Comparison of ENCODE assay signal across 9 mouse cellular contexts in genomic region chr3:154547549-154548426, GRCm38 (mm10). TPM values are rescaled to one million over a fixed set of nuclear protein-coding genes. Genes with fewer than 3 reads are reported as not detected.
DNase-seq lines count a peak whose midpoint lies in the region; ATAC-seq lines count a peak whose summit lies in the region.
"Had no signal": no experiment of that assay in that cellular context is flagged by ENCODE, and none has a peak within 500 bp of the region (broad histone marks: within the 10 kb centered on the region; RNA-seq: fewer than 3 reads in every experiment).

No protein-coding gene starts in this region.

- H3K27ac ChIP-seq in heart, embryonic 14.5 days (replicated peaks in 1 of 2; ENCODE audit: control insufficient read depth in 1 of 2, insufficient read depth in 1 of 2, low read depth in 2 of 2, low read length in 2 of 2), result no peak overlapping the region
- no peak overlapping the region for H3K27ac ChIP-seq in forebrain, embryonic 14.5 days (ENCODE audit: low read depth, low read length)
- no peak overlapping the region for H3K27ac ChIP-seq in midbrain, embryonic 11.5 days (ENCODE audit: low read depth, low read length)

- H3K4me2 ChIP-seq in heart, embryonic 14.5 days (ENCODE audit: low read length), result peak overlapping the region; percentile 57
- H3K4me2 ChIP-seq in forebrain, embryonic 14.5 days (ENCODE audit: low read length), result peak overlapping the region; percentile 39
- peak overlapping the region; percentile 16; the same call in 1 of the 2 replicates for H3K4me2 ChIP-seq in midbrain, embryonic 11.5 days

- ATAC-seq in heart, embryonic 14.5 days (ENCODE audit: insufficient number of reproducible peaks, insufficient read depth, low FRiP score, low read depth), result no peak
- peak; percentile 56 for ATAC-seq in forebrain, embryonic 14.5 days
- ATAC-seq in midbrain, embryonic 11.5 days (ENCODE audit: low FRiP score), result peak; percentile 41

- DNase-seq in heart, postnatal 4 days, result no peak
- DNase-seq in Muller cell, postnatal 12 days (ENCODE audit: inconsistent ontology term), result peak; percentile 37
- peak; percentile 71 for DNase-seq in forebrain, embryonic 14.5 days (ENCODE audit: low spot score)
- DNase-seq in midbrain, embryonic 11.5 days (ENCODE audit: low spot score, missing footprints), result peak; percentile 88
- no peak for DNase-seq in cerebellum, postnatal 4 days (ENCODE audit: low spot score in 2 of 2)
- DNase-seq in layer of hippocampus, postnatal 25 days (ENCODE audit: extremely low spot score in 1 of 2, low spot score in 1 of 2), result no peak
- DNase-seq in urinary bladder, adult 2 months (ENCODE audit: low spot score), result no peak
- DNase-seq: kidney, postnatal 25 days had no signal

- H3K9me3 ChIP-seq in heart, embryonic 14.5 days (ENCODE audit: control insufficient read depth, low read length), result no peaks in the 10 kb centered on the region
- H3K9me3 ChIP-seq in forebrain, embryonic 14.5 days (replicated peaks; ENCODE audit: control insufficient read depth, low read length), result no peaks in the 10 kb centered on the region
- H3K9me3 ChIP-seq in midbrain, embryonic 11.5 days (ENCODE audit: control insufficient read depth, low read length), result no peaks in the 10 kb centered on the region

- peak overlapping the region in 1 of 2 experiments; percentile 26; a peak in 2 of 4 replicates for H3K4me3 ChIP-seq in heart, embryonic 14.5 days (ENCODE audit: control insufficient read depth in 1 of 2, insufficient read depth in 1 of 2, low read depth in 1 of 2, low read length in 2 of 2)
- peak overlapping the region; percentile 4; the same call in 1 of the 2 replicates for H3K4me3 ChIP-seq in forebrain, embryonic 14.5 days (ENCODE audit: low read depth, low read length)
- H3K4me3 ChIP-seq in midbrain, embryonic 11.5 days (ENCODE audit: low read depth, low read length), result no peak overlapping the region; the same call in 1 of the 2 replicates

- peaks cover 23% of the 10 kb centered on the region; the same call in 1 of the 2 replicates for H3K27me3 ChIP-seq in heart, embryonic 14.5 days (ENCODE audit: control insufficient read depth, insufficient read depth, low read length)
- peaks cover 4% of the 10 kb centered on the region; the same call in 1 of the 2 replicates for H3K27me3 ChIP-seq in forebrain, embryonic 14.5 days (replicated peaks; ENCODE audit: control insufficient read depth, insufficient read depth, low read length)
- H3K27me3 ChIP-seq in midbrain, embryonic 11.5 days (ENCODE audit: control insufficient read depth, insufficient read depth, low read length), result peaks cover 3% of the 10 kb centered on the region; the same call in 1 of the 2 replicates

- WGBS in heart, embryonic 14.5 days, result 7% methylated on average over 20 of the region's 20 CpGs
- 2% methylated on average over 20 of the region's 20 CpGs for WGBS in forebrain, embryonic 14.5 days
- 5% methylated on average over 20 of the region's 20 CpGs for WGBS in midbrain, embryonic 11.5 days

- peaks cover 3 to 11% of the 10 kb centered on the region in 2 experiments; a peak in 2 of 4 replicates for H3K4me1 ChIP-seq in heart, embryonic 14.5 days (ENCODE audit: control insufficient read depth in 2 of 2, insufficient read depth in 2 of 2, low read length in 2 of 2)
- H3K4me1 ChIP-seq in forebrain, embryonic 14.5 days (ENCODE audit: control insufficient read depth, insufficient read depth, low read length), result peaks cover 24% of the 10 kb centered on the region
- H3K4me1 ChIP-seq in midbrain, embryonic 11.5 days (ENCODE audit: control insufficient read depth, insufficient read depth, low read length), result peaks cover 18% of the 10 kb centered on the region

- 0 out of 2 replicates have a peak overlapping the region, but pooled peaks have one; percentile 12 for H3K9ac ChIP-seq in heart, embryonic 14.5 days (ENCODE audit: low read length)
- no peak overlapping the region for H3K9ac ChIP-seq in forebrain, embryonic 14.5 days (ENCODE audit: low read length)
- no peak overlapping the region for H3K9ac ChIP-seq in midbrain, embryonic 11.5 days (ENCODE audit: low read length)

- no peaks in the 10 kb centered on the region for H3K36me3 ChIP-seq in heart, embryonic 14.5 days (ENCODE audit: control insufficient read depth, insufficient read depth, low read length)
- no peaks in the 10 kb centered on the region for H3K36me3 ChIP-seq in forebrain, embryonic 14.5 days (ENCODE audit: control insufficient read depth, insufficient read depth, low read length)
- no peaks in the 10 kb centered on the region for H3K36me3 ChIP-seq in midbrain, embryonic 11.5 days (ENCODE audit: control insufficient read depth, insufficient read depth, low read length)

RNA-seq across cellular contexts. Expression of gene Cryz, which starts 48.7 kb away (rescaled TPM):
- 12.8 and 14.4 TPM in 2 replicates for polyA plus RNA-seq in heart, embryonic 14.5 days (2014; fragmentation: Nextera tagmentation; extraction: Ambion mirVana)
- 10 to 100 TPM; 15.5 to 22.4 TPM for total RNA-seq in heart, postnatal 4 days (2021)
- polyA plus RNA-seq in forebrain, embryonic 14.5 days (2014; fragmentation: Nextera tagmentation; extraction: Ambion mirVana), result 11.0 and 12.8 TPM in 2 replicates
- 18.6 and 21.2 TPM in 2 replicates for polyA plus RNA-seq in midbrain, embryonic 11.5 days (2014; fragmentation: Nextera tagmentation; extraction: Ambion mirVana)
- total RNA-seq in layer of hippocampus, postnatal 25 days (2021), result 10 to 100 TPM; 16.8 to 21.7 TPM
- 11.4 and 12.7 TPM in 2 replicates for polyA plus RNA-seq in urinary bladder, adult 2 months (2012; rRNA removed)

RNA-seq across cellular contexts. Expression of gene Tyw3, which starts 49.1 kb away (rescaled TPM):
- 11.9 and 12.6 TPM in 2 replicates for polyA plus RNA-seq in heart, embryonic 14.5 days (2014; fragmentation: Nextera tagmentation; extraction: Ambion mirVana)
- total RNA-seq in heart, postnatal 4 days (2021), result 1 to 10 TPM; 5.9 to 6.8 TPM
- 15.2 and 15.7 TPM in 2 replicates for polyA plus RNA-seq in forebrain, embryonic 14.5 days (2014; fragmentation: Nextera tagmentation; extraction: Ambion mirVana)
- polyA plus RNA-seq in midbrain, embryonic 11.5 days (2014; fragmentation: Nextera tagmentation; extraction: Ambion mirVana), result 18.4 and 19.0 TPM in 2 replicates
- 10 to 100 TPM; 12.8 to 14.3 TPM for total RNA-seq in layer of hippocampus, postnatal 25 days (2021)
- polyA plus RNA-seq in urinary bladder, adult 2 months (2012; rRNA removed), result 6.0 and 7.9 TPM in 2 replicates

Comparison
In these comparisons a context has a peak if more than half of its experiments do, and no peak if none do; other contexts are left out.
1. DNase-seq: peak in Muller cell, postnatal 12 days (single experiment), forebrain, embryonic 14.5 days (single experiment) and midbrain, embryonic 11.5 days (single experiment); none in heart, postnatal 4 days (single experiment), cerebellum, postnatal 4 days (0 of 2), layer of hippocampus, postnatal 25 days (0 of 2) and urinary bladder, adult 2 months (single experiment).
2. Peak in every context shown above with its lines, with median percentiles within 50 percentile points of each other: H3K4me2 ChIP-seq.